Mouse (Mus musculus) Patski (cell line): ENCODE measurements around the gene E330014E10Rik. TPM values are rescaled to one million over a fixed set of nuclear protein-coding genes. Genes with fewer than 3 reads are reported as not detected.
"Not testable (repeated sequence)": the region's sequence is repeated elsewhere in the genome, so short reads cannot be mapped to it uniquely, and the experiment has no call there.

Experiments
- ATAC-seq: fragments of 100-300 bp; one replicate; pipeline ENCODE4 v1.8.0; 2021
- CTCF ChIA-PET: fragments of 350-600 bp; sonication (Branson Sonifier 250); formaldehyde crosslinking; loops from one replicate; lab custom pipeline; 2022; ENCODE audit warnings: inconsistent platforms; lab: Charles Lee
- POLR2A ChIA-PET: fragments of 350-600 bp; sonication (Branson Sonifier 250); formaldehyde crosslinking; loops from one replicate; lab custom pipeline; 2022; ENCODE audit warnings: antibody characterized with exemption, inconsistent platforms; lab: Charles Lee
- DNase-seq: peaks from one replicate; pipeline ENCODE4 v3.0.0-alpha.2; 2011; ENCODE audit warnings: low read depth, low spot score
- H3K27me3 ChIP-seq: fragments of 371-371 bp; one replicate; pipeline ENCODE4 v1.5.1; 2021
- CTCF ChIP-seq: fragments of 100-300 bp; IDR thresholded peaks from one replicate; pipeline ENCODE4 v1.5.1; 2021
- in situ Hi-C: fragments of 300-500 bp; cut with MboI; formaldehyde crosslinking; loops from 3 replicates; pipeline ENCODE4 v1.11.1; 2018; ENCODE audit warnings: low pct_unique_long_range_greater_than_20kb, mixed read lengths
- polyA plus RNA-seq: library from polyadenylated mRNA; unstranded; gene quantifications from one replicate; pipeline ENCODE4 v1.2.3, GENCODE M21; 2021

The E330014E10Rik gene
- not detected for polyA plus RNA-seq

DNA sequence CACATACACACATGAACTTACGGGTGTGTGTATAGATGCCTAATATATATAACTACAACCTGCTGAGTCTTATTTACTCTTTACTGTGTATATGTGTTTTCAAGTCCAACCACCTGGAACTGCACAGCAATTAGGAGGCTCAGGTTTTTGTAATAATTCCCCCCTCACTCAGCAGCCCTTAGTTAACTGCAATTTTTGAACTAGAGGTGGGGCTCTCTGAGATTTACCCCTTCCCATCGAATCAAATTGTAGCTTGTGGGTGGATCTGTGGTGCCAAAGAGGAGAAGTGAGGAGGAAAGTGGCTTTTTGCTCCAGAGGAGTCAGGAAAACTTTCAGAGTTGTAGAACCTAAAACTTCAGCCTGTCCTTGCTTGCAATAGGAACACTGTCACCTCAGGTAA, at the start of gene E330014E10Rik:
TSS of gene E330014E10Rik (plus strand) at position 301 of the 400 bp plus-strand sequence.
- ATAC-seq, in situ Hi-C loops, CTCF ChIA-PET, POLR2A ChIA-PET, H3K27me3 ChIP-seq, DNase-seq: not testable (repeated sequence)

DNA sequence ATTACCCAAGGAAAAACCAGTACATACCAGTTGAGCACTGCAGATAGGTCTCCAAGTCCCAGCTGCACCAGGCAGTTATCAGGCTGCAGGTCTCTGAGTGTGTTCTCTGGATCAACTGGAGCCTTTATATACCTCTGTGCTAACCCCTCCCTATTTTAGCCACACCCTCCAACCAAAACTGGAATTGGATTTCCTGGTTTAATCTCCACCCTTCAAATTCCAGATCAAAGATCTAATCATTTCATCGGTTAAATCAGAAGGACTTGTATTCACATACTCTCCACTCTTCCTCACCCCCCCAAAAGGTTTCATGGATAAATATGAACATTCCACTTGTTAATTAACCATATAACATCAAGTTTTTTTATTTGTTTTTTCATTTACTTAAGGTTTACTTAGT, 39.7 kb upstream of the E330014E10Rik start, which contains the start of gene Gm7978:
TSS of gene Gm7978 (minus strand) at position 101 of the 400 bp plus-strand sequence.
- DNase-seq, ATAC-seq, H3K27me3 ChIP-seq, CTCF ChIA-PET, in situ Hi-C loops, POLR2A ChIA-PET: not testable (repeated sequence)

- DNase-seq, POLR2A ChIA-PET, ATAC-seq, H3K27me3 ChIP-seq, in situ Hi-C loops, CTCF ChIA-PET: not testable (repeated sequence)
Measured at GRCm38 (mm10) chr5:95741714-95742113, 34.1 kb upstream of the E330014E10Rik start, which contains the start of gene Gm7982. TSS of gene Gm7982 (plus strand) at chr5:95742014.

- DNase-seq, ATAC-seq, in situ Hi-C loops, H3K27me3 ChIP-seq, POLR2A ChIA-PET, CTCF ChIA-PET: not testable (repeated sequence)
- peak; percentile 33 for TF ChIP-seq CTCF
Measured at GRCm38 (mm10) chr5:95810841-95811240, 35.1 kb downstream of the E330014E10Rik start.

- DNase-seq: no peak
- no peak for TF ChIP-seq CTCF
- ATAC-seq: no peak
- ChIA-PET POLR2A (no interaction called here), CTCF (no interaction called here)
- H3K27me3 ChIP-seq: peaks cover 7% of the 10 kb centered on the region
- in situ Hi-C loops: no loop called here
Measured at GRCm38 (mm10) chr5:95836580-95836979, 60.8 kb downstream of the E330014E10Rik start.

DNA sequence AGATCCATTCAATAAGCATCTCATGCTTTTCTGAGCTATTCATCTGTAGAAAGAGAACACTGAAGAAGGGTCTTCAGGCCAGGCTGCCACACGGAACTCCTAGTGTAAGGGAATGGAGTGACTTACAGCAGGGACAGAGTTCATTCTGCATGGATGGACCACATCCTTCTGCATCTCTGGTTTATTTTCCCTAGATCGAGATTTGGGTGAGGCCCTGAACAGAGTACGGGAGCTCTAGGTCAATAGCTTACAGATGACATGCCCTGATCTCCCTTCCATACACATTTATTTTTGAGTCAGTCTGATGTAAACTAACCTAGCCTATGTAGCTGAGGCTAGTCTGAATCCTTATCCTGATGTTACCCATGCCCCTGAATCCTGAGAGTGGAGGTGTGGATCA, 78.2 kb downstream of the E330014E10Rik start:
- no peak for ATAC-seq
- ChIA-PET POLR2A (no interaction called here), CTCF (interaction anchor here (1.0 kb wide), 1 partner anchor 12 kb away, joined by 3 read pairs; no protein-coding TSS in a partner anchor)
- H3K27me3 ChIP-seq: peaks cover 4% of the 10 kb centered on the region
- no peak for DNase-seq
- in situ Hi-C loops: no loop called here
- no peak for TF ChIP-seq CTCF

Other genes with a start within 250 kb of the E330014E10Rik start
- gene Gm7971, start 181.1 kb upstream of the E330014E10Rik start, polyA plus RNA-seq: not detected
- gene Gm7978, start 39.8 kb upstream of the E330014E10Rik start, polyA plus RNA-seq: not detected
- not detected for gene Gm7982, start 34.0 kb upstream of the E330014E10Rik start, polyA plus RNA-seq
- gene Cxcl13, start 181.0 kb downstream of the E330014E10Rik start, polyA plus RNA-seq: not detected